Mouse (Mus musculus) left cerebral cortex, adult 2 months (tissue): ENCODE data around the gene Ldah. TPM values are rescaled to one million over a fixed set of nuclear protein-coding genes. Genes with fewer than 3 reads are reported as not detected.

Source experiments
- DNase-seq, 2 experiments: peaks; one replicate each; pipeline ENCODE4 v3.0.0; 2021 to 2022; ENCODE audit warnings: low spot score in 2 of 2, mixed read lengths in 1 of 2; ENCODE audit errors: extremely low spot score in 1 of 2
- H3K27ac ChIP-seq: fragments of 200-600 bp; 2 replicates; pipeline ENCODE4 v1.8.1; 2022
- H3K4me3 ChIP-seq: fragments of 200-600 bp; 2 replicates; pipeline ENCODE4 v1.8.1; 2022
- CTCF ChIP-seq: fragments of 200-600 bp; IDR thresholded peaks from 2 replicates; pipeline ENCODE4 v1.8.1; 2022; ENCODE audit warnings: antibody characterized with exemption, mild to moderate bottlenecking, moderate library complexity
- intact Hi-C: fragments of 180-260 bp; cut with DNase I; formaldehyde crosslinking; loops from one replicate; pipeline ENCODE4 v1.15.1; 2025
- total RNA-seq, 2 experiments: library from RNA; stranded (reverse); gene quantifications; 2 replicates each; pipeline ENCODE4 v1.2.3; 2021

Ldah gene
- total RNA-seq, 2 experiments from 2014 or later = 33.1 to 33.8 TPM

DNA sequence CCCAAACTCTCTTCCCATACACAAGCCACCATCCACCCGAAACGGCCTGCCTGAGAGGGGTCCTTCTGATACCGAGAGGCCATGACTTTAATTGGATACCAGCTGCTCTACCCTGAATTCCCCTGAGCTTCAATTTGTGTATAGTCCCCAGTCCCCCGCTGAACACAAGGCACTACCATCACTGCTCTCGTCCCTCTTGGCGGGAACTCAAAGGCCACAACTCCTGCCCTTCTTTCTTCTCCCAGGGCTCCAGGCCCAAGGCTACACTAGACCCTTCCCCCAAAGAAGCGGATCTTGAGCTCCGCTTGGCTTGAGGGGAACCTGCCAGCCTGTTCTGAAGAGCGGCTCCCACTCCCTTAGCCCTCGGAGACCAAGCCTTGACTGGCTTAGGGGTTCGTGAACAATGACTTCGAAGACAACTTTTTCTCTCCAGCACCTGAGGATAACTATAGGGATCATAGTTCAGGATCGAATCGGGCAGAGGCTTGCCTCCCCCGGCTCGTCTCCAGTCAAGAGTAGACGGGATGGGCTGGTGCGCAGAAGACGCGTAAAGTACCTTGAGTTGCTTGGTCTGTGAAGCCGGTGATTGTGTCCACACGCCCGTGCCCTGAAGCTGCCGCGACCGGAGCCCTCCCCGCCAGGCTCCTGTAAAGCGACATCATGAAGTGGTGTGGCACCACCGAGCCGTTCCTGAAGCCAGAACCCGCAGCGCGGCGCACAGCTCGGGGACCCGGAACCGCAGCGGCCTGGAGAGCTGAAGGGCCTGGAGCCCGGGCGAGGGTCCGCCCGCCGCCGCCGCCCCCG lies 93.3 kb downstream of the Ldah start:
- Histone ChIP-seq H3K4me3 (peak overlapping the region; percentile 39), H3K27ac (no peak overlapping the region)
- TF ChIP-seq CTCF = no peak
- intact Hi-C loops = no loop called here
- no peak for DNase-seq

DNA sequence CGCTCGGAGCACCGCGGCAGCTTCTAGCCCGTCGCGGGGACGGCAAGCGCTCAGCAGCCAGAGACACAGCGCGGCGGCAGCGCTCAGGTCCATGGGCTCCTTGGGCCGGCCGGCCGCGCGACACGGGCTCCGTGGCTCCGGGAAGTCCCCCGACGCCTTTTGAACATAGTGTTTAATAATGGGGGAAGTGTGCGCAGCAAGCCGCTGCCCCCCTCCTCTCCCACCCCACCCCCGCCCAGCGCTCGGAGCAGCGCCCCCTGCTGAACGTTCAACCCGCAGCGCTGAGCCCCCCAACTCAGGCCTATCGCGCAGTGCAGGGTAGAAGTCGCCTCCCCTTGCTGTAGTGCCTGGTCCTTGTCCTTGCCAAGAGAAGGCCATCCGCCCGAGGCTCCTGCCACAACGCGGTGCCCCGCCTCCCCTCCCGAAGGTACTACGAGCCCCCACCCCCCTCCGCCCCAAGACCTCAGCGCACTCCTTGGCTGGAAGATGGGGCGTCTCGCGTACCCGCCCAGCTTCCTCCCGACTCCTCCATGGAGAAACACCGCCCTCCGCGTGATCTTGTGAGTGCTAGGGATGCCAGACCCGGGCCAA lies 94.0 kb downstream of the Ldah start, which contains the start of gene Gdf7:
TSS of gene Gdf7 (minus strand) at position 114 of the 591 bp plus-strand sequence.
- Histone ChIP-seq H3K27ac (no peak within 1 kb of the TSS), H3K4me3 (peak within 1 kb of the TSS; percentile 39)
- TF ChIP-seq CTCF = peak; percentile 38
- DNase-seq = no peak
- intact Hi-C loops = no loop called here

DNA sequence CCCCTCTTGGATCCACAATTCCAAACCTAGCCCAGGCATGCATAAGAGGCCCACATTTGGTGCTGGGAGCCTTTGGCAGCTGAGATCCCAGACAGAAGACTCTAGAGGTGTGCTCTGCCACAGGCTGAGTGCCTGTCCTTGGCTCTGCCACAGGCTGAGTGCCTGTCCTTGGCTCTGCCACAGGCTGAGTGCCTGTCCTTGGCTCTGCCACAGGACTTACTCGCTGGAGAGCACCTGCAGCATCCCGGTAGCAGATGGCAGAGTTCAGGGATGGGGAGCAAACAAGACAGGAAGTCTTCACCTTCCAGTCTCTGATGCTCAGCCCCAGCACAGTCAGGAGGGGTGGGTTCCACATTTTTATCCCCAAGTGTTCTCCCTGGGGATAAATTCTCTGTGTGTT lies 97.4 kb downstream of the Ldah start:
- no peak overlapping the region for H3K27ac ChIP-seq
- TF ChIP-seq CTCF = no peak
- DNase-seq = no peak
- H3K4me3 ChIP-seq = no peak overlapping the region
- intact Hi-C loops = no loop called here

DNA sequence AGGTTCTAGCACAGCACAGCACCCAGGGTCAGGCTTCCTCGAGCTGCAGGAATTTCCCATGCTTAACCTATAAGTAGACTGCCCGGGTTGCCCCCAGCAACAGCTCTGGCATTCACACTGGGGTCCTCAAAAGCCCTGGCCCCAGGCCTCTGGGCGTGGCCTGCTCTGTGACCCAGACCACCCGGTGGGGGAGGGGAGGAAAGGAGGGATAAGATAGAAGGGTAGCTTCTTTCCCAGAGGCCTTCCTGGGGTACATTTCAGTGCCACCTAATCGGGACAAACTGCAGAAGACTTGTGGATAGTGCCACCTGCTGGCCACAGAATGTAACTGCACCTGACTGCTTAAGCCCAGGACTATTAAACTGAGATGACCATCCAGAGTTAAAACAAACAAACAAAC lies 98.5 kb downstream of the Ldah start:
- intact Hi-C loops = loop anchor here (1.0 kb wide), 2 partner anchors 247 to 315 kb away; no protein-coding TSS in a partner anchor
- TF ChIP-seq CTCF = peak; percentile 96
- Histone ChIP-seq H3K27ac (no peak overlapping the region), H3K4me3 (no peak overlapping the region)
- DNase-seq = peak; percentile 61 to 73

DNA sequence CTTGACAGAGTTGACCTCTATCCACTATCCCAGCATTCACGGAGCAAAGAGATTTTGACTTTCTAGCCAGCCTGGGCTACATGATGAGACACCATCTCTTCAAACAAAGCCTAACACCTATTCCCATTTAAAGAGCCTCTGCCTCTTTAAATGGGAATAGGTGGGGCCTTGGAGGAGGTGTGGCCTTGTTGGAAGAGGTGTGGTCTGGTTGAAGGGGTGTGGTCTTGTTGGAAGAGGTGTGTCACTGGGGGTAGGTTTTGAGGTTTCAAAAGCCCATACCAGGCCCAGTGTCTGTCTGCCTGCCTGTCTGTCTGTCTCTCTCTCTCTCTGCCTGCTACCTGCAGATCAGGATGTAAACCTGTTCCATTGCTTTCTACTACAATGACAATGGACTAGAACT lies 99.0 kb downstream of the Ldah start:
- H3K4me3 ChIP-seq = no peak overlapping the region
- intact Hi-C loops = loop anchor here (1.0 kb wide), 2 partner anchors 248 to 316 kb away; no protein-coding TSS in a partner anchor
- TF ChIP-seq CTCF = no peak
- no peak for DNase-seq
- no peak overlapping the region for H3K27ac ChIP-seq

DNA sequence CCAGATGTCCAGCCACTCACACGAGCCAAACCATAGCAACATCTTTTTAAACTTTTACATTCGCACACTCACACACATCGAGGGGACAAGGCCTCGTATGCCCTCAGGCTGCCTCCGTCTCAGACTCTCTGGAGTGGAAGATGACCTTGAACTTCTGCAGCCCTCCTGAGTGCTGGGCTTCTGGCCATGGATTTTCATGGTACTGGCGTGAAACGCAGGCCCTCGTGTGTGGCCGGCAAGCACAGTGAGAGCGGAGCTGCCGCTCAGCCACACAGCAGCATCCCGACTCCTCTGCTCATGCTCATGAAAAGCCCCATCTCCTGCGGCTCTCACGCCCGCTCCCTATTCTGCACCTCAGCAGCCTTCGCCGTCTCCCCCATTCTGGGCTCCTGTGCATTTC lies 103.1 kb downstream of the Ldah start:
- no peak for TF ChIP-seq CTCF
- H3K27ac ChIP-seq = no peak overlapping the region
- intact Hi-C loops = no loop called here
- H3K4me3 ChIP-seq = no peak overlapping the region
- DNase-seq = no peak

DNA sequence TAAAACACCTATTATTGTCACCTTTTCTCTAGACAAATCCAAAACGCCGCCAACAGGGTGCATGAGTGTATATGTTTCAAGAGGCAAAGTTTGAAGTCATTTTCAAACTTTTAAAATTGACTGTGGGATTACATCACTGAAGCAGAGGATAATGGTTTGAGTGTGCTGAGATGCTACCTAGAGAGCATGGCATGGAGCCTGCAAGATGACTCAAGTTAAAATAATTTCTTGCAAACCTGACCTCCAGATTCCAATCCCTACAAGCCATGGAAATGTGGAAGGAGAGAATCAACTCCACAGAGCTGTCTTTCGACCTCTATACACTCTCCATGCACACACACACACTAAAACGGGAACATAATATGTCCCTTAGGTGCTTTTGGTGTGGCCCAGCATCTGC lies 104.4 kb downstream of the Ldah start:
- H3K4me3 ChIP-seq = no peak overlapping the region
- no peak overlapping the region for H3K27ac ChIP-seq
- DNase-seq = no peak
- TF ChIP-seq CTCF = no peak
- intact Hi-C loops = no loop called here

DNA sequence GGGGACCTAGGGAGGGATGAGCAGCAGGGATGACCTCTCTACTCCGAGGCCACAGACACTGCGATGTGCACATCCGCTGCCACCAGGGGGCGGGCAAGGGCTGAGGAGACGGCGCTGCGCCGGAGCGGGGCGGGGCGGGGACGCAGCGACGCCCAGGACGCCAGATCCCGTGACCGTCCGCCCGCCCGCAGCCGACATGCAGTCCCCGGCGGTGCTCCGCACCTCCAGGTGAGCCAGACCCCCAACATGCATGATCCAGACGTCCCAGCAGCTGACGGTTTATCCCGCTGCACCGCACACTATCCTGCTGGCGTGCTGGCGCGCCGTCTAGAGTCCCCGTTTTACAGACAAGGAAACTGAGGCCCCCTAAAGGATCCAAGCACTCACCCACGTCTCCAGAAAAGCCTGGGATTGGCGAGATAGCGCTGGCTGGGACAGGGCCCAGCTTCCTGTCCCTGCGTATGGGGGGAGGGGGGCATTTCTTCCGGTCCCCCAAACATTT lies 105.4 kb downstream of the Ldah start, which contains the start of gene Hs1bp3:
TSS of gene Hs1bp3 (plus strand) at position 163 of the 502 bp plus-strand sequence.
- H3K4me3 ChIP-seq = peak within 1 kb of the TSS; percentile 66
- DNase-seq = peak; percentile 84 to 93
- peak within 1 kb of the TSS; percentile 87 for H3K27ac ChIP-seq
- peak; percentile 96 for TF ChIP-seq CTCF
- intact Hi-C loops = no loop called here

DNA sequence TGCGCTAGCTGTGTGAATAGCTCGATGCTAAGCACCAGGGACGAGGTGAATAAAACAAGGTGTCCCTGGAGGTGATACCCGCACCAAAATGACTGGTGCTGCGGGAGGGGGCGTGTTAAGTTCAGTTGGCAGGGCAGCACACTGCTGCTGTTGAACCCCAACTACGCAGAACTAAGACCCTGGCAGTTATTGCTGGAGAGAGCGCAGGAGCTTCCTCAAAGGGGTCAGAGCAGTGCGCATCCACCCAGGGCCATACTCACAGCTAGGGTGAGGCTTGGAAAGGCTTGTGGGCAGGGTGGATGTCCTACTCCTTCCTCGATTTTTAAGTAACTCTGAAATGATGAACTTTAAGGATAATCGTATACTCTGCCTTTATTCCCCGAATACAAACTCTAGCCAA lies 105.9 kb downstream of the Ldah start:
- Histone ChIP-seq H3K27ac (peak overlapping the region; percentile 87), H3K4me3 (peak overlapping the region; percentile 66)
- DNase-seq = no peak
- intact Hi-C loops = no loop called here
- no peak for TF ChIP-seq CTCF

DNA sequence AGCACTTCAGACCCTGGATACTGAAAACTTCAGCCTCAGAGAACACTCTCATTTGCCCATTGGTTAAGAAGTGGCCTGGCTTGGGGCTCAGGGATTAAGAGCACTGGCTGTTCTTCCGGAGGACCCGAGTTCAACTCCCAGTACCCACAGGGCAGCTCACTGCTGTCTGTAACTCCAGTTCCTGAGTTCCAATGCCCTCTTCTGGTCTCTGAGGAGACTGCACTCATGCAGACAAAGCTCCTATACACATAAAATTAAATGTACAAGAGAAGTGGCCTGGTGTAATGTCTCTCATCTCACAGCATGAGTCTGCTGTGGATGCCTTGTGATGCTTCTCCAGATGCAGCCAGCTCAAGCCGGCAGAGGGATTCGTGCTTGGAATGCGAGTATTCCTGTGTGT lies 108.6 kb downstream of the Ldah start:
- H3K27ac ChIP-seq = no peak overlapping the region
- DNase-seq = no peak
- peak; percentile 39 for TF ChIP-seq CTCF
- intact Hi-C loops = no loop called here
- H3K4me3 ChIP-seq = no peak overlapping the region

DNA sequence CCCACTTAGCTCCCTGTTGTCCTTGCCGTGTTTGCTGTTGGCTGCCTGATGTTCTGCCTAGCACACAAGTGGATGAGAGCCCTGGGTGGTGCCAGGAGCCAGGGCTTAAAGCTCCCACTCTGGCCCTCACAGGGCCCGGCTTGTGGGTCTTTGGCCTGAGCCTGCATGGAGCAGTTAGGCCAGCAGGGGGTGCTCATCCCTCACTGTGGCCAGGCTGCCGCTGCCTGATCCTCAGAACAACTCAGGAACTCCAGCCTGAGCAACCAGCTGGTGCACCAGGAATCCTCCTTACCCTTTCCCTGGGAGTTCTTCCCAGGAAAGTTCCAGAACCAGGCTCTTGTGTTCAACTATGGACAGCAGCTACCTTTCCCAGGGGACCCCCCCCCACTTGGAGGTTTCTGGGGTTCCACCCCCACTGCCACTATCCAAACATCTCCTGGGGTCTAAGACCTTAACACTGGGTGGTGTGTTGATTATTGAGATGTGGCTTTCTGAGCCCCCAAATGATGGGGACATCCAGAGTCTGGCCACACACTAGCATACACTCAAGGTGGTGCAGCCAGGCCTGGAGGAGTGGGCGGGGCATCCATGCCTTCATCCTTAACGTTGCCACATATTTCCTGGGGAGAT lies 112.3 kb downstream of the Ldah start:
- H3K4me3 ChIP-seq = no peak overlapping the region
- TF ChIP-seq CTCF = peak; percentile 98
- no peak overlapping the region for H3K27ac ChIP-seq
- DNase-seq = peak; percentile 82 to 92
- intact Hi-C loops = loop anchor here (1.0 to 10.0 kb wide), 5 partner anchors 182 to 705 kb away; partner anchors contain the start of genes Pum2 and Ttc32

DNA sequence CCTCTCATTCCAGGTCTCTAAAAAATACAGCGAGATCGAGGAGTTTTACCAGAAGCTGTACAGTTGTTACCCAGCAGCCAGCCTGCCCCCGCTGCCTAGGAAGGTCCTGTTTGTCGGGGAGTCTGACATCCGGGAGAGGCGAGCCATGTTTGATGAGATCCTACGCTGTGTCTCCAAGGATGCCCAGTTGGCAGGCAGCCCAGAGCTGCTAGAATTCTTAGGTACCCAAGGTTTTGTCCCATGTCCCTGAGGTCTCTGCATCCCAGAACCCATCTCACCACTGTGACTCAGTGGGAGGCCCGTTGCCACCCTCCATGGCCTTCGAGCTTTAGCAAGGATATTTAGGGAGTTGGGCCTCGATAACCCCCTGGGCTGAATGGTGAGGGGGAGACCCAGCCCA lies 113.6 kb downstream of the Ldah start:
- H3K4me3 ChIP-seq = no peak overlapping the region
- TF ChIP-seq CTCF = no peak
- intact Hi-C loops = loop anchor here (2.0 to 10.0 kb wide), 4 partner anchors 225 to 703 kb away; partner anchors contain the start of genes Pum2 and Ttc32

More for the DNA sequence above, 113.6 kb downstream of the Ldah start:
- no peak overlapping the region for H3K27ac ChIP-seq
- no peak for DNase-seq
